Mouse (Mus musculus): ENCODE data around the gene Sprr2b. TPM values are rescaled to one million over a fixed set of nuclear protein-coding genes. Genes with fewer than 3 reads are reported as not detected.

Sprr2b gene
- 9.6 and 30.5 TPM in 2 replicates for polyA plus RNA-seq (2012; rRNA removed)

DNA sequence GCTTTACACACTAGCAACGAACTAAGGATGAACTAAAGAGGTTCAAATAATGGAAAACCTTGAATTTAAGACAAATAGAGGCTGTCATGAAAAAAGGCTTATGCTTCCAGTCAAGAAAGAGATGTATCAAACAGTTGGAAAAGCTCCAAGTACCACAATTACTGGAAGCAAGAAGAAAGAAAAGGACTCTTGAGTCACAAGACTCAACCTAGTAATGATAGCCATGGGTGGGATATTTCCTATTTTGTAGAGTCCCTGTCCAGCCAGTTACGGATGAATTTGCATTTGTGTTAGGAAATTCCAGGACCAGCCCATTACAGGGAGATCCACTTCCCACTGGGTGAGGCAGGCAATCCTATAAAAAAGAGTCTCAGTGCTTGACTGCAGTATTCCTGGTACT lies at the start of gene Sprr2b:
TSS of gene Sprr2b (plus strand) at position 301 of the 400 bp plus-strand sequence.

GRCm38 (mm10) chr3:92285101-92285500 lies 31.3 kb upstream of the Sprr2b start, which contains the start of gene Sprr2a3:
Gene Sprr2a3, plus strand, starts transcription at chr3:92285417.

GRCm38 (mm10) chr3:92338840-92339239 lies 22.4 kb downstream of the Sprr2b start, which contains the start of gene Sprr2d:
Gene Sprr2d, plus strand, starts transcription at chr3:92339140.

GRCm38 (mm10) chr3:92351843-92352242 lies 35.4 kb downstream of the Sprr2b start, which contains the start of gene Sprr2e:
Gene Sprr2e, plus strand, starts transcription at chr3:92352143.

GRCm38 (mm10) chr3:92364887-92365286 lies 48.5 kb downstream of the Sprr2b start, which contains the start of gene Sprr2f:
Gene Sprr2f, plus strand, starts transcription at chr3:92365187.

Other genes starting within 250 kb of the Sprr2b start
- gene Lor, start 233.5 kb upstream of the Sprr2b start, polyA plus RNA-seq (2012; rRNA removed), result 311 and 1,142 TPM in 2 replicates
- gene Prr9, start 192.7 kb upstream of the Sprr2b start, polyA plus RNA-seq (2012; rRNA removed), result not detected in 2 replicates
- not detected in 2 replicates for gene Lelp1, start 173.9 kb upstream of the Sprr2b start, polyA plus RNA-seq (2012; rRNA removed)
- 36.4 and 39.0 TPM in 2 replicates for gene Sprr2a1, start 100.8 kb upstream of the Sprr2b start, polyA plus RNA-seq (2012; rRNA removed)
- gene Sprr2a2, start 100.7 kb upstream of the Sprr2b start, polyA plus RNA-seq (2012; rRNA removed), result 33,133 and 71,165 TPM in 2 replicates
- gene Sprr2a3, start 31.2 kb upstream of the Sprr2b start, polyA plus RNA-seq (2012; rRNA removed), result 693 and 1,565 TPM in 2 replicates
- gene Sprr2d, start 22.5 kb downstream of the Sprr2b start, polyA plus RNA-seq (2012; rRNA removed), result 9.8 and 18.7 TPM in 2 replicates
- gene Sprr2e, start 35.5 kb downstream of the Sprr2b start, polyA plus RNA-seq (2012; rRNA removed), result 3.8 and 5.0 TPM in 2 replicates
- gene Sprr2f, start 48.6 kb downstream of the Sprr2b start, polyA plus RNA-seq (2012; rRNA removed), result 2.9 and 7.7 TPM in 2 replicates
- gene Sprr2h, start 69.1 kb downstream of the Sprr2b start, polyA plus RNA-seq (2012; rRNA removed), result 0.20 and 0.31 TPM in 2 replicates
- gene Sprr2i, start 91.4 kb downstream of the Sprr2b start, polyA plus RNA-seq (2012; rRNA removed), result 37.4 and 59.0 TPM in 2 replicates
- 16.1 and 18.8 TPM in 2 replicates for gene Sprr2j-ps, start 101.5 kb downstream of the Sprr2b start, polyA plus RNA-seq (2012; rRNA removed)
- gene Gm9774, start 112.8 kb downstream of the Sprr2b start, polyA plus RNA-seq (2012; rRNA removed), result 4.8 and 10.8 TPM in 2 replicates
- 0.52 and 0.62 TPM in 2 replicates for gene Sprr2k, start 116.0 kb downstream of the Sprr2b start, polyA plus RNA-seq (2012; rRNA removed)
- gene Sprr1b, start 122.2 kb downstream of the Sprr2b start, polyA plus RNA-seq (2012; rRNA removed), result 22.3 and 23.6 TPM in 2 replicates
- gene Sprr3, start 142.1 kb downstream of the Sprr2b start, polyA plus RNA-seq (2012; rRNA removed), result 1,016 and 1,618 TPM in 2 replicates
- gene Sprr1a, start 169.3 kb downstream of the Sprr2b start, polyA plus RNA-seq (2012; rRNA removed), result 608 and 748 TPM in 2 replicates
- gene Sprr4, start 183.9 kb downstream of the Sprr2b start, polyA plus RNA-seq (2012; rRNA removed), result not detected in 2 replicates
- gene 2310046K23Rik, start 217.9 kb downstream of the Sprr2b start, polyA plus RNA-seq (2012; rRNA removed), result 0.13 and 0.28 TPM in 2 replicates

Data from stomach, adult 2 months (tissue).